Mouse (Mus musculus) megakaryocyte, embryonic 14.5 days (primary cell): ENCODE measurements at regions not wholly inside any gene's neighbourhood (a gene's known extent, or its start where the extent isn't known, plus 50 kb on each side); places are given as distances from the start of the nearest gene placed in this dataset.

Experiments used
- FLI1 ChIP-seq: IDR thresholded peaks from 2 replicates; pipeline ENCODE4 v1.6.1; 2012; ENCODE audit warnings: low read length, inconsistent platforms, mixed read lengths
- GATA1 ChIP-seq: IDR thresholded peaks from 3 replicates; pipeline ENCODE4 v1.6.1; 2012; ENCODE audit warnings: mixed read lengths, low read length, inconsistent platforms, borderline replicate concordance

DNA sequence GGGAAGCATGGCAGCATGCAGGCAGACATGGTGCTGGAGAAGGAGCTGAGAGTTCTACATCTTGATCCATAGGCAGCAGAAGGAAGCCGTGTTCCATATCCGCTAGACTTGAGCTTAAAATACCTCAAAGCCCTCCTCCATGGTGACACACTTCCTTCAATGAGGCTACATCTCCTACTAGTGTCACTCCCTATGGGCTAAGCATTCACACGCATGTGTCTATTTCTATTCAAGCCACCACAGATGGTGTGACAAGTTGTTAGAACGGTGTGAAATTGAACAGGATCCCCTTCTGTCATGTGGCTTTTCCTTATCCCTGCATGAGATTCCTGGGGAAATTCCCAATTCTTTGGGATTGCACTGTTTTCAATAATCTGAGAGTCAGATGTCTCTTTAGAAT lies 192.9 kb upstream of the Irx5 start:
- no peak for TF ChIP-seq GATA1
- no peak for TF ChIP-seq FLI1
